Mouse (Mus musculus): Measurements from ENCODE around the gene Shisa5. TPM values are rescaled to one million over a fixed set of nuclear protein-coding genes. Genes with fewer than 3 reads are reported as not detected.

Gene Shisa5
- total and polyA plus RNA-seq, 3 experiments, result 41.0 to 71.7 TPM; not detected in 1

DNA sequence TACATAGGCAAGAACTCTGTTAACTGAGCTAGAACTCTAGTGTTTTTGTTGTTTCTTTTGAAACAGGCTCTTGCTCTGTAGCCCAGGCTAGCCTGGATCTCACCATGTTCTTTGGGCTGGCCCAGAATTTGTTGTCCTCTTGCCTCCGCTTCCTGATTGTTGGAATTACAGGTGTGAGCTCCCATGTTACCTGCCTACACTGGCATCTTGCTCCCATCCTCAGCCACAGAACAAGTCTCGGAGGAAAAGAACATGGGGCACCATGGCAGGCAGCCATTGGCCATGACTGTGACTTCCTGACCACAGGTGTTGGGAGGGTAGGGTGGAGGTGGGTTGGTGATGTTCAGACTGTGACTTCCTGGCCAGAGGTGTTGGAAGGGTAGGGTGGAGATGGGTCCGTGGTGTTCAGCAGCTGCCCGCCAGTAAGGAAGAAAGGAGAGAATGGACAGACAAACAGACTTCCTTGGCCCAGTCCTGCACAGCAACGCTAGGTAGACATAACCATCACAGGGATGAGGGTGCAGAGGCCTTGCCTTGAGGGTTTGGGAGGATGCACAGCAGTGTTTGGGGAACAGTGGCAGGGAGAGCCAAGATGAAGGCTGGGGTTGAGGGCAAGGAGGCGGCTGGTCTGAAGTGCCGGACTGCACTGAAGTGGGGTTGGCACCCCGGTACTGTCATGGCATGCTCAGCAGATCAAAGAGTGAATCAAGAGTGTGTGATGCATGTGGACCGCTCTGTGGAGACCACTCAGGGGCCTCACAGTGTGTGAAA lies 14.3 kb downstream of the Shisa5 start:
- no peak overlapping the region for H3K4me3 ChIP-seq (ENCODE audit: control insufficient read depth in 1 of 2, insufficient read depth in 1 of 2, low read depth in 2 of 2, low read length in 2 of 2)
- peaks cover 0 to 19% of the 10 kb centered on the region in 2 experiments; a peak in 2 of 4 replicates for H3K36me3 ChIP-seq (ENCODE audit: control insufficient read depth in 1 of 2, insufficient read depth in 2 of 2, low read length in 2 of 2)
- no peak overlapping the region for H3K27ac ChIP-seq (ENCODE audit: control insufficient read depth, low read depth, low read length)
- H3K4me1 ChIP-seq (ENCODE audit: control insufficient read depth in 1 of 2, insufficient read depth in 2 of 2, low read length in 2 of 2), result peaks cover 5 to 19% of the 10 kb centered on the region in 2 experiments
- H3K79me2 ChIP-seq (ENCODE audit: control insufficient read depth, insufficient read depth, low read length, poor library complexity), result peaks cover 2% of the 10 kb centered on the region; the same call in 1 of the 2 replicates
- H3K9me3 ChIP-seq (replicated peaks; ENCODE audit: insufficient read depth, low read length), result no peaks in the 10 kb centered on the region
- no peak for DNase-seq (ENCODE audit: low read depth, low spot score)
- H3K27me3 ChIP-seq (ENCODE audit: control insufficient read depth in 1 of 2, insufficient read depth in 2 of 2, low read length in 2 of 2), result no peaks in the 10 kb centered on the region
- no peak overlapping the region for H3K9ac ChIP-seq (ENCODE audit: control insufficient read depth, low read depth, low read length, poor library complexity, severe bottlenecking)
- TF ChIP-seq MYC (IDR thresholded peaks at IDR 0.05; ENCODE audit: low read depth, low read length) (no peak), BHLHE40 (IDR thresholded peaks at IDR 0.05; ENCODE audit: borderline replicate concordance, low read depth, low read length) (no peak), MYB (IDR thresholded peaks at IDR 0.05; ENCODE audit: low read depth, low read length) (no peak), MAX (IDR thresholded peaks at IDR 0.05; ENCODE audit: low read length) (no peak), GABPA (IDR thresholded peaks at IDR 0.05; ENCODE audit: low read depth, low read length) (no peak), TCF12 (IDR thresholded peaks at IDR 0.05; ENCODE audit: low read depth, low read length) (no peak), SIN3A (IDR thresholded peaks at IDR 0.05; ENCODE audit: low read length) (no peak), E2F4 (IDR thresholded peaks at IDR 0.05; ENCODE audit: borderline replicate concordance, low read depth, low read length) (no peak), ELF1 (IDR thresholded peaks at IDR 0.05; ENCODE audit: low read depth, low read length) (no peak), MEF2A (IDR thresholded peaks at IDR 0.05; ENCODE audit: extremely low read depth, insufficient replicate concordance, low read depth, low read length, poor library complexity, severe bottlenecking) (no peak), CHD1 (IDR thresholded peaks at IDR 0.05; ENCODE audit: low read depth, low read length) (no peak), NELFE (IDR thresholded peaks at IDR 0.05; ENCODE audit: low read depth, low read length) (no peak), MXI1 (IDR thresholded peaks at IDR 0.05; ENCODE audit: low read depth, low read length) (no peak), ZMIZ1 (IDR thresholded peaks at IDR 0.05; ENCODE audit: low read depth, low read length) (no peak), EP300 (IDR thresholded peaks at IDR 0.05; ENCODE audit: low read depth in 1 of 2, low read length in 2 of 2) (no peak), CTCF (IDR thresholded peaks at IDR 0.05 in 2 of 3, conservative IDR thresholded peaks at IDR 0.05 in 1 of 3; ENCODE audit: control insufficient read depth in 1 of 3, insufficient read depth in 1 of 3, low read depth in 2 of 3, low read length in 3 of 3, poor library complexity in 1 of 3, severe bottlenecking in 1 of 3) (no peak), MAZ (IDR thresholded peaks at IDR 0.05; ENCODE audit: low read depth, low read length) (no peak), KAT2A (conservative IDR thresholded peaks at IDR 0.05; ENCODE audit: low read depth, low read length) (no peak), UBTF (IDR thresholded peaks at IDR 0.05; ENCODE audit: borderline replicate concordance, insufficient read depth, low read depth, low read length) (no peak)

DNA sequence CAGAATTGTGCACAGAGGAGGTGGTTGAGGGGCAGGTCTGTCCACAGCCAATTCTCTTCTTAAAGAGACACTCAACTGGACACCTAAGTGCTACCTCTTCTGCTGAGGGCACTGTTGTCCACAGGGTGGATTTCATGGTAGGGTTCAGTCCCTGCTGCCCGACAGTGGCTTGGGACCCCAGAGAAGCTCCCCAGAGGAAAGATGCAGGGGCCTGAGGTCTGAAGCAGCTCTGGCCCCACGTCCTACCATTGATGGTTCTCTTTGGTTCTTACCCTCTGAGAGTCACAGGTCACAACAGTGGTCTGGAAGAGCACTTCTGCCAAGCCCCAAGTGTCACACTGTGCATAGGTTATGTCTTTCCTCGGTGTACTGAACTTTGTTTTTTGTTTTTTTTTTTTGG lies 15.0 kb downstream of the Shisa5 start:
- no peak for DNase-seq (ENCODE audit: low read depth, low spot score)
- Histone ChIP-seq H3K36me3 (ENCODE audit: control insufficient read depth in 1 of 2, insufficient read depth in 2 of 2, low read length in 2 of 2) (peaks cover 0 to 24% of the 10 kb centered on the region in 2 experiments; a peak in 2 of 4 replicates), H3K4me1 (ENCODE audit: control insufficient read depth in 1 of 2, insufficient read depth in 2 of 2, low read length in 2 of 2) (peaks cover 5 to 26% of the 10 kb centered on the region in 2 experiments), H3K27ac (ENCODE audit: control insufficient read depth, low read depth, low read length) (no peak overlapping the region), H3K4me3 (ENCODE audit: control insufficient read depth in 1 of 2, insufficient read depth in 1 of 2, low read depth in 2 of 2, low read length in 2 of 2) (no peak overlapping the region), H3K79me2 (ENCODE audit: control insufficient read depth, insufficient read depth, low read length, poor library complexity) (peaks cover 2% of the 10 kb centered on the region), H3K27me3 (ENCODE audit: control insufficient read depth in 1 of 2, insufficient read depth in 2 of 2, low read length in 2 of 2) (no peaks in the 10 kb centered on the region), H3K9me3 (replicated peaks; ENCODE audit: insufficient read depth, low read length) (no peaks in the 10 kb centered on the region), H3K9ac (ENCODE audit: control insufficient read depth, low read depth, low read length, poor library complexity, severe bottlenecking) (no peak overlapping the region)
- TF ChIP-seq NRF1 (IDR thresholded peaks at IDR 0.05; ENCODE audit: insufficient read depth, low read depth, low read length, poor library complexity, severe bottlenecking) (no peak), ELF1 (IDR thresholded peaks at IDR 0.05; ENCODE audit: low read depth, low read length) (no peak), USF1 (IDR thresholded peaks at IDR 0.05; ENCODE audit: low read depth, low read length) (no peak), MYC (IDR thresholded peaks at IDR 0.05; ENCODE audit: low read depth, low read length) (no peak), MYB (IDR thresholded peaks at IDR 0.05; ENCODE audit: low read depth, low read length) (no peak), RAD21 (IDR thresholded peaks at IDR 0.05; ENCODE audit: low read depth, low read length) (no peak), CTCF (IDR thresholded peaks at IDR 0.05 in 2 of 3, conservative IDR thresholded peaks at IDR 0.05 in 1 of 3; ENCODE audit: control insufficient read depth in 1 of 3, insufficient read depth in 1 of 3, low read depth in 2 of 3, low read length in 3 of 3, poor library complexity in 1 of 3, severe bottlenecking in 1 of 3) (no peak), POLR2AphosphoS2 (IDR thresholded peaks at IDR 0.05; ENCODE audit: low read length) (no peak), TAL1 (IDR thresholded peaks at IDR 0.05; ENCODE audit: low read length) (no peak), GABPA (IDR thresholded peaks at IDR 0.05; ENCODE audit: low read depth, low read length) (no peak), USF2 (IDR thresholded peaks at IDR 0.05; ENCODE audit: borderline replicate concordance in 1 of 2, insufficient read depth in 1 of 2, low read depth in 1 of 2, low read length in 2 of 2) (no peak), E2F4 (IDR thresholded peaks at IDR 0.05; ENCODE audit: borderline replicate concordance, low read depth, low read length) (no peak), ZC3H11A (IDR thresholded peaks at IDR 0.05; ENCODE audit: low read depth, low read length) (no peak), CHD2 (IDR thresholded peaks at IDR 0.05; ENCODE audit: low read length) (no peak), ZKSCAN1 (IDR thresholded peaks at IDR 0.05; ENCODE audit: low read depth, low read length) (no peak), BHLHE40 (IDR thresholded peaks at IDR 0.05; ENCODE audit: borderline replicate concordance, low read depth, low read length) (no peak)

Data from MEL (cell line).